6 mouse cellular contexts compared by ENCODE assay signal in genomic region chrX:18667251-18667650, GRCm38 (mm10).
DNase-seq lines count a peak whose midpoint lies in the region; ATAC-seq and TF ChIP-seq lines count a peak whose summit lies in the region.
"Not testable (repeated sequence)": the region's sequence is repeated elsewhere in the genome, so short reads cannot be mapped to it uniquely, and the experiment has no call there.

No protein-coding gene starts in this region.

- H3K9ac ChIP-seq in liver, postnatal 0 days (replicated peaks): not testable (repeated sequence)

- not testable (repeated sequence) for TF ChIP-seq CTCF in liver, postnatal 0 days (IDR thresholded peaks at IDR 0.05; ENCODE audit: low read depth)

- H3K9me3 ChIP-seq in liver, postnatal 0 days (ENCODE audit: low read length): not testable (repeated sequence)

- DNase-seq in adrenal gland, postnatal 10 days: peak; percentile 3
- DNase-seq in cerebellum, postnatal 4 days (ENCODE audit: low spot score in 2 of 2): peak; percentile 9 to 31
- DNase-seq in gastrocnemius, postnatal 25 days: peak; percentile 12
- peak; percentile 24 for DNase-seq in kidney, postnatal 10 days
- DNase-seq in kidney, postnatal 25 days: peak; percentile 3 to 67
- DNase-seq in liver, postnatal 0 days: peak; percentile 12

- not testable (repeated sequence) for H3K4me1 ChIP-seq in liver, postnatal 0 days (ENCODE audit: insufficient read depth)

- not testable (repeated sequence) for H3K36me3 ChIP-seq in liver, postnatal 0 days (replicated peaks; ENCODE audit: insufficient read depth, low read length)

- WGBS in liver, postnatal 0 days (ENCODE audit: insufficient replicate concordance): 71% methylated on average over 2 of the region's 2 CpGs

- H3K27me3 ChIP-seq in liver, postnatal 0 days (ENCODE audit: insufficient read depth, low read length): not testable (repeated sequence)

- not testable (repeated sequence) for H3K4me2 ChIP-seq in liver, postnatal 0 days (ENCODE audit: low read depth, low read length)

- not testable (repeated sequence) for ATAC-seq in liver, postnatal 0 days

- not testable (repeated sequence) for H3K27ac ChIP-seq in liver, postnatal 0 days (ENCODE audit: low read depth)

- not testable (repeated sequence) for H3K4me3 ChIP-seq in liver, postnatal 0 days (ENCODE audit: low read depth, low read length)

- TF ChIP-seq EP300 in liver, postnatal 0 days (IDR thresholded peaks at IDR 0.05; ENCODE audit: low read depth): not testable (repeated sequence)
